Mouse (Mus musculus) lung, postnatal 36 days (tissue): ENCODE results near the gene Bud23.
"Not testable (repeated sequence)": the region's sequence is repeated elsewhere in the genome, so short reads cannot be mapped to it uniquely, and the experiment has no call there.

Experiments
- DNase-seq: peaks from one replicate; pipeline ENCODE4 v3.0.0; 2022; ENCODE audit warnings: mixed read lengths

The Bud23 gene

GRCm38 (mm10) chr5:135070448-135070847, 5.7 kb upstream of the Bud23 start:
- DNase-seq: no peak

DNA sequence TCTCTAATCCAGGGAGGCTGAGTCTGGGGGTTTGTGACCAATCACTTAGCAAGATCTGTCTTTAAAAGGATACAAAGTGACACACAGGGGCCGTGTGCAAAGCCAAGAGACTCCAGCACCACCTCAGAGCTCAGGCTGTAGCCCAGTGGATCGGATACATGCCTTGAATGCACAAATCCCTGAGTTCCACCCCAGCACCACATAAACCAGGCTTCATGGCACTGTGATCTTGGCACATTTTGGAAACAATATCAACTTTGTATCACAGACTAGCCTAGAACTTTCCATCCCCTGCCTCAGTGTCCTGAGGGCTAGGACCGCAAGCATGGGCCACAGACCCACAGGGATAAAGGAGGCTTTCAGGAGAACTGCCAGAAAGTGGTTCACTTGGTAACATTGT, 1.2 kb upstream of the Bud23 start:
- DNase-seq: no peak

DNA sequence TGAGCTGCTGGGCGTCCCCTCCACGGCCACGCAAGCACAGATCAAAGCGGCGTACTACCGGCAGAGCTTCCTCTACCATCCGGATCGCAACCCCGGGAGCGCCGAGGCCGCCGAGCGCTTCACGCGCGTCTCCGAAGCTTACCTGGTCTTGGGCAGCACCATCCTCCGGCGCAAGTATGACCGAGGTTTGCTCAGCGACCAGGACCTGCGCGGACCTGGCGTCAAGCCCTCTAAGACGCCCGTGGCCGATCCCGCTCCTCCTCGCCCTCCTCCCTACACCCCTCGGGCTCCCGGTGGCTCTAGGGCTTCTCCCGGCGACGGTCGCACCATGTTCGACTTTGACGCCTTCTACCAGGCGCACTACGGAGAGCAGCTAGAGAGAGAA, 385 bp downstream of the Bud23 start:
- no peak for DNase-seq

DNA sequence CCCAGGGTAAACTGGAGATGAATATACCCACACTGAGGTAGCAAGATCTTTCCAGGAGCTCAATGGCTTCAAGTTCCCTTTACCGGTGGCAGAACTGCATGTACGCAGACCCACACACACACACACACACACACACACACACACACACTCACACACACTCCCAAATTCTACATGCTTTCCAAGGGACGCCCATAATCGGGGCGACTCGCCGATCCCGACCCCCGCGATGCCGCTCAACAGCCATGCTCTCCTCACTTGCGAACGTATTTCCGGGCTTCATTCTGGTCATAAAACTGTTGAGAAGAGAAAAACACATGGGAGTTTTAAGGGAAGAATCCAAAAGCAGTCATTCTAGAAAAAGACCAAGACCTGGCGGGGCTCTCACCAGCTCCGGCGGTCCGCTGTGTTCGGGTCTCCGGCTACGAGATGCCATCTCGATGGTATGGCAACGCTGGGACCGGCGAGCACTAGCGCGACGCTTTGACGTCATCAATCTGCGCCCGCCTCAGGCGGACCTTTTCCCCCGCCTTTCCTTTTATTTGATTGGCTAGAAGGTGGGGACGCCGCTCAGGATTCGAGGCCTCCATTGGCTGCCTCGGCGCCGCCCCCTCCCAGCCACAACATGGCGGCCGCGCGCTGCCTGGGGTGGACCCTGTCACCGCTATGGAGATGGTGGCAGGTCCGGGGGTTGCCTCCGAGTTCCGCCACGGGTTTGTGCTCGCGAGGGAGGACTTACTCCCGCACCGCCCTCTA, 954 bp downstream of the Bud23 start, which contains the start of gene Dnajc30:
TSS of gene Dnajc30 (plus strand) at position 574 of the 753 bp plus-strand sequence.
- peak; percentile 98 for DNase-seq

GRCm38 (mm10) chr5:135053356-135053755, 11.4 kb downstream of the Bud23 start:
- DNase-seq: no peak

DNA sequence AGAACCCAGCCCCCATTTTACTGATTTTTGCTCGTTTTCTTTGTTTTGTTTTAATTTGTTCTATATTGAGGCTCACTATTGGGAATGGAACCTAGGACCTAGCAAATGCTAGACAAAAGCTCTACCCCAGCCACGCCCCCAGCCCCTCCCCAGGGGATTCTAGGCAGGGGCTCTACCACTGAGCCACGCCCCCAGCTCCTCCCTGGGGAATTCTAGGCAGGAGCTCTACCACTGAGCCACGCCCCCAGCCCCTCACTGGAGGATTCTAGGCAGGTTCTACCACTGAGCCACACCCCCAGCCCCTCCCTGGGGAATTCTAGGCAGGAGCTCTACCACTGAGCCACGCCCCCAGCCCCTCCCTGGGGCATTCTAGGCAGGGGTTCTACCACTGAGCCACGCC, 15.5 kb downstream of the Bud23 start:
- not testable (repeated sequence) for DNase-seq

DNA sequence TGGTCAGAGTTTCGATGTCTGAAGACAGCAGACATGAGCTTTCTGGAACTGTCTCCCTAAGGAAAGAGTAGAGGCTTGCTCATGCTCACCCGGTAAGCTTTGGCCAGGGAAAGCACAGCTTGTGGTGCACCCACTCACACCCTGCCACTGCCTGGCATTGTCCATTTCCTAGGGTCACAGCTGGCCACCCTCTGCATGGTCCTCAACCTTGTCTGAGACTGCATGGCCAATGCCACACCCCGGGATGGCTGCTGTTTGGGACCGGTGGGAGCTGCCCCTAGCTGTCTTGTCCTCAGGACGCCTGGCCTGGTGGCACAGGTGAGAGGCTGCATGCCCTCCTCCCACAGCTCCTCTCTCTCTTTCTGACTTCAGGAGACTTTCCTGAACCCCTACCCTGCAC, 16.2 kb downstream of the Bud23 start:
- no peak for DNase-seq

GRCm38 (mm10) chr5:135044575-135044974, 20.2 kb downstream of the Bud23 start:
- no peak for DNase-seq

DNA sequence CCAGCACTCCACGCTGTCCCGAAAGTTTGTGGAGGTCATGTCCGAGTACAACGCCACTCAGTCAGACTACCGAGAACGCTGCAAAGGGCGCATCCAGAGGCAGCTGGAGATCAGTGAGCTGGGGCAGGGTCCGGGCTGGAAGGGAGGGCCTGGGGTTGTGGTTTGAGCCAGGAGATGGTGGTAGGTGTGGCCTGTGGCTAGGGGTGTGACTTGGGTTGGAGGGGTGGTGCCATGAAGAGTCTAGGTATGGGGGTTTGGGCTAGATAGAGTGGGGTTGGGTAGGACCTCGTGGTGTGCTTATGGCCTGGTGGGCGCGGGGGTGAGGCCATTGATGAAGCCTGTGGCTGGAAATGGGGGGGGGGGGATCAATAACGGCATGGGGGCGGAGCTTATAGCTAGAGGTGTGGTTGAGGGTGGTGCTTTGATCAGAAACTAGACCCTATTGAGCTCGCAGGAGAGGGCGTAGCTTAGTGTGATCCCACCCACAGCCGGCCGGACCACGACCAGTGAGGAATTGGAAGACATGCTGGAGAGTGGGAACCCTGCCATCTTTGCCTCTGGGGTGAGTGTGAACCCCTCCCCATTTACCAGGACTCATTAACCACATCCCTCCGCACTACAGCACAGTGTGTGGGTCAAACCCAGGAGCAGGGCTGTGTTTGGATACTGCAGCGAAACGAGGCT, 22.5 kb downstream of the Bud23 start:
- no peak for DNase-seq

- DNase-seq: no peak
These were observed 24.0 kb downstream of the Bud23 start for GRCm38 (mm10) chr5:135040777-135041176.

DNA sequence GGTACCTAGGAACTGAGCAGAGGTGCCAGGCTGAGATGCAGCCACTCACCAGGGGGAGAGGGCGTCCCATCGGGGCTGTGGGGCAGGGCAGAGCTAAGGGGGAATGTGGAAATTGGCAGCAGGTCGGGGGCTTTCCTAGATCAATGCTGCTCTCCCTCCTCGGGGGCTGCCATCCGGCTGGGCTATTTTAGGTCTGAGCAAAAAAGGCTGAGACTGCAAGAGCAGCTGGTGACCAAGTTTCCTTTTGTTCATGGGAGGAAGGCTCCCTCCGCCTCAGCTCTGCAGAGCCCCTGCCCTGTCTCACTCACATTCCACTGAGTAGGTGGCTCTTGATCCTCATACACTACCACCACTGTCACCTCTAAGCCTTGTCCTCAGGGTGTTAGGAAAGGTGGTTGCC, 24.7 kb downstream of the Bud23 start:
- no peak for DNase-seq

DNA sequence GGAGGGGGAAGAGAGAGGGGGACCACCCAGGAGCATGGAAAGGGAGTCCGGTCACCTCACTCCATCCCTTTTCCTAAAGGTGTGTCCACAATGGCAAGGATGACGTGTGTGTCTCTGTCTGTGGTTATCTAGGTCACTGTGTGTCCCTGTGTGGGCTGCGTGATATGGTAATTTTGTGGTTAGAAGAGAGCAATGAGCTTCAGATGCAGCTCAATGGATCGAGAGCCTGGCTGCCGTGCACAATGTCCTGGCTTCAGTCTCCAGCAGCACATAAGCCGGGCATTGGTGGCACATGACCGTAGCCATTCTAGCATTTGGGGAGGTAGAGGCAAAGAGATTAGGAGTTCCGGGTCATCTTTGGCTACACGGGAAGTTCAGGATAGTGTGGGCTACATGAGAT, 25.2 kb downstream of the Bud23 start:
- no peak for DNase-seq

- no peak for DNase-seq
These were observed 26.8 kb downstream of the Bud23 start for GRCm38 (mm10) chr5:135037946-135038345.

DNA sequence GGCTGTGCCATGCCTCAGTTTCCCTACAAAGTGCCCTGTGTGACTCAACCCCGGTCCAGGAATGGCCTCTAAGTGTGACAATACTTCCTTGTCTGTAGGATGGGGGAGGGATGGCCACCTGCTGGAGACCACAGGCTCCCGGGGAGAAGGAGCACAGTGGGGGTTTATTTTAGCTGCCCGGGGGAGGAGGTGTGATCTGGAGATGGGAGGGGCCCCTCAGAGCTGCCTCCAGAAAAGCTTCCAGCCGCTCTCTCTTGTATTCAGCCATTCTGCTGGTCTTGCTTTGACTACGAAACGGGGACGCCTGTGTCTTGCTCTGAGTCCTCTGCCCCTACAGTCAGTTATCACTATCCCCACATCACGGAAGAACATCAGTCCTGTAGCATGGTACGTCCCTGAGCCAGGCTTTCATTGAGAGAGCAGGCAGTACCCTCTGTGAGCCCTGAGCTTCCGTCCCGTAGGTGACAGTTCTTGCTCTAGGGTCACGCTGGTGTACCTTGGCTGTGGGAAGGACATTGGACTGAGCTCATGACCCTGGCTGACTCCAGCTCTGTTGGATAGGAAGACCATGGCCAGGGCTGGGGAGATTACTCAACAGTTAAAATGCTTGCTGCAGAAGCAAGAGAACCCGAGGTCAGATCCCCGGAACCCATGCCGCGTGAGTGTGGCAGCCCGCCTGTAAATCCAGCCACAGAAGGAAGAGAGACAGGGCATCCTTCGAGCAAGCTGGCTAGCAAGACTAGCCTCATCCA, 29.0 kb downstream of the Bud23 start:
- no peak for DNase-seq

DNA sequence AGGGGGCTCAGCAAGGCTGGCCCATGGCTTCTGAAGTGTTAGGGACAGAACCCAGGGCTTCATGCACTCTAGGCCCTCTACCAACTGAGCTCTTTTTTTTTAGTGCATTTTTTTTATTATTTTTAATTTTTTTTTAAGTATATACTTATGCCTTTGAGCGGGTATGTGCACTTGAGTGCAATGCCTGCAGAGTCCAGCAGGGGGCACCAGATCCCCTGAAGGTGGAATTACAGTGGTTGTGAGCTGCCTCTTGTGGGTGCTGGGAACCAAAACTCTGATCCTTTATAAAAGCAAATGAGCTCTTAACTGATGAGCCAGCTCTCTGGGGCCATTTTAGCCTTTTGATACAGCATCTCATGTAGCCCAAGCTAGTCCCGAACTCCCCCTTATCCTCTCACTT, 30.2 kb downstream of the Bud23 start:
- DNase-seq: no peak

DNA sequence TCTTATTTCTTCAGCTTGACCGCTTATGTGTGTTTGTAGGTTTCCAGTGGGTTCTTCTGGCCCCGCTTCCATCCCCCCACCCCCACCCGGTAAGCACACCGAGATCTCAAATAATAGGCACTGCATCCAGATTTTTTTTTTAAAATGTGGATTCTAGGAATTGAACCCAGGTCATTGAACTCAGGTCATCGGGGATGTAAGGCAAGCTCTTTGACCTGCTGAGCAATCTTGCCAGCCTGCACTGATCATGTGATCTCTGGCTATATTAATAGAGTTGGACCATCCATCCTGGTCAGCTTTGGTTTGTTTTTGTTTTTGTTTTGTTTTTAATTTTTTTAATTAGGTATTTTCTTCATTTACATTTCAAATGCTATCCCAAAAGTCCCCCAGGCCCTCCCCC, 32.2 kb downstream of the Bud23 start:
- no peak for DNase-seq

DNA sequence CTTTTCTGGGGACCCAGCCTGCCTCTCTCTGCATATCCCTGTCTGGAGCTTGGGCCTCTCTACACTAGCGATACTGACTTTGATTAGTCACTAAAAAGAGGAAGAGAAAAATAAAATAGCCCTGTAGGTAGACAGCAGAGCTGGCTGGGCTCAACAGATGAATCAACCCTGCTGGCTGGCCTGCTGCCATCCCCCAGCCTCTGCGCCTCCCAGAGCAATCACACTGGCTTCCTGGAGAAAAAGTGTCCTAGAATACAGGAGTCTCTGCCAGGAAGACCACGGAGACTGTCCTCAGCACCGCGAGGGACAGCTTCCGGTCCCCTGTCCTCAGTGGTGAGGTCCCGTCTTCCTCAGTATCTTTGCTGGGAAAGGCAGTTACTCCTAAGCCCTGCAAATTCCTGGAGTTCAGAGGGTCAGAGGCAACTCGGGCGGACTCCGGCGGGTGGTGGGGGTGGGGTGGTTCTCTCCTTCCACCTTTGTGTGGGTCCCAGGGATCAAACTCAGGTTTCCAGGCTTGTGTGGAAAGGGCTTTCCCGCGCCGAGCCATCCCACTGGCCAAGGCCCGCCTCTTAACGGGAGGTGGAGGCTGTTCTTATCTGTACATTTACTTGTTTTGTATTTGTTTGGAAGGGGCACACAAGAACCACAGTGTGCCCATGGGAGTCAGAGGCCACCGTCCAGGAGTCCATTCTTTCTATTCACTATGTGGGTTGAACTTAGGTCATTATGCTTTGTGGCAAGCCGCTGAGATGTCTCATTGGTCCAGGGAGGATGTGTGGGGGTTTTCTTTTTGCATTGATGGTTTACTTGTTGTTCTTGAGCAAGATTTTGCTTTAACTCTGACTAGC, 35.5 kb downstream of the Bud23 start:
- peak; percentile 54 for DNase-seq

DNA sequence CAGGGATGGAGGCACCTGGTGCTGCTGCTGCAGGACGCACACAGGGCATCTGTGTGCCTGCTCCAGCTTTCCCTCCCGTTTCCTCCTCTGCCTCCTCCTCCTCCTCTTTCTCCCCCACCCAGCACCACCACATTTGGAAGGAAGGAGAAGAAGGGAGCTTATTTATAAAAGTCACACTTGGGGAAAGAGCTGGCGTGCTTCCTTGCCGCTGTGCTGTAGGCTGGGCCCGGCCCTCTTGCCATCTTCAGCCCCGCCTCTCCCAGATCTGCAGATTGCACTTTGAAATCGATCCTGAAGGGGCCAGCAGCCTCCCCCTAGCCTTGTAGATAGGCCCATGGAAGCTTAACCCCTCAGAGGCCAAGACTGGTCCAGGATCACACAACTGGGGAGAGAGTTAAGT, 38.9 kb downstream of the Bud23 start:
- no peak for DNase-seq

GRCm38 (mm10) chr5:135024665-135025224, 40.0 kb downstream of the Bud23 start:
- peak; percentile 39 for DNase-seq

DNA sequence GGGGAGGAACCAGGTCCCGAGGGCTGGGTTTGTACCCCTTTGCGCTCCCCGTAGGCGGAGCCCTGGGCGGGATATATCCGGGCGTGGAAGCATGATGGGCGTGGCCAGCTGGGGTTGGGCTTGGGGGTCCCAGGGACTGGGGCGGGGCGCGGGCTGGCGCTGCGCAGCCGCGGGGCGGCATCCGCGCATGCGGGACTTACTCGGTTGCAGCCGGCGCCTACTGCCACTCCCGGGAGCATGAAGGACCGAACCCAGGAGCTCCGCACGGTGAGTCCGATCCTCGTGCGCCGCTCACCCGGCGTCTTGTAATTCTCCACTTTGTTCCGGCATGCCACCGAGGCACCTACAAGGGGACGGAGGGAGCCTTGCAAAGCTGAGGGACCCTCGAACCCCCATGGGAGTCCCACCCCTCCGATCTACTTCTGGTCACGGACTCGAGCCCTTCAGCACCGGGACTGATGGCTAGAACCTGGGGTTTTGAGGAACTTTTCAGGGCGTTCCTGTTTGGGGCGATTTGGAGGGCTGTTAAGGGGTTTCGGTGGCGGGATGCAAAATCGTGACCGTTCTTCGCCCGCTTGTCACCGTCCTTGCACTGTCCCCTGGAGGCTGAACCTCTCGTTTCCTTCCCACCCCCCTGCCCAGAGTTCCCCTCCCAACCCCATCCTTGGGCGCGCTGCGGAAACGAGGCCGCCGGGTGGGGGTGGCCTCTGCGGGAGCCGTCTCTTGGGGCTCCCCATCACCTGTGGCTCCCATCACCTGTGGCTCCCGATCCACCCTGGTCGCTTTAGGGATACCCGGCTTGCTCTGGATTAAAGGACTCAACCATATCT, 41.2 kb downstream of the Bud23 start, which contains the start of gene Stx1a:
TSS of gene Stx1a (plus strand) at position 139 of the 830 bp plus-strand sequence.
- DNase-seq: peak; percentile 94

GRCm38 (mm10) chr5:135021814-135022213, 42.9 kb downstream of the Bud23 start:
- peak; percentile 92 for DNase-seq
